Mouse (Mus musculus): ENCODE data around the gene Snx4.

Snx4 gene

GRCm38 (mm10) chr16:33339476-33339875 lies 88.2 kb downstream of the Snx4 start:
- ATAC-seq (ENCODE audit: insufficient number of reproducible peaks, low FRiP score, low TSS enrichment) = no peak

DNA sequence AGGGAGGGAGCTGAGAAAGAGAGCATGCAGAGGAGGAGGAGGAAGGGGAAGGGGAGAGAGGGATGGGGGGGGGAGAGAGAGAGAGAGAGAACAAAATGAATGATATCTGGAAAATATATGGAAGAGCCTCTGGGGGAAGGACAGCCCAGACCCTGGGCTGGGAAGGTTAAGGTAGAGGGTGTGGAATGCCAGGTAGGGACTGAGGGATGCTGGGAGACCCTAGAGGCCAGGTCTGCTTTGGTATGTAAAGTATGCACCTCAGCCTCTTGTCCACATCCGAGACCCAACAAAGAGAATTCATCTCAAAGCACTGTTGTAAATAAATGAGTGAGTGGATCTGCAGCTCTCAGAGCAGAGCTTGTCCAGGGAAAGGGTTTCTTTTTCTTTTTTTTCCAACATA lies 91.1 kb downstream of the Snx4 start:
- no peak for ATAC-seq (ENCODE audit: insufficient number of reproducible peaks, low FRiP score, low TSS enrichment)

DNA sequence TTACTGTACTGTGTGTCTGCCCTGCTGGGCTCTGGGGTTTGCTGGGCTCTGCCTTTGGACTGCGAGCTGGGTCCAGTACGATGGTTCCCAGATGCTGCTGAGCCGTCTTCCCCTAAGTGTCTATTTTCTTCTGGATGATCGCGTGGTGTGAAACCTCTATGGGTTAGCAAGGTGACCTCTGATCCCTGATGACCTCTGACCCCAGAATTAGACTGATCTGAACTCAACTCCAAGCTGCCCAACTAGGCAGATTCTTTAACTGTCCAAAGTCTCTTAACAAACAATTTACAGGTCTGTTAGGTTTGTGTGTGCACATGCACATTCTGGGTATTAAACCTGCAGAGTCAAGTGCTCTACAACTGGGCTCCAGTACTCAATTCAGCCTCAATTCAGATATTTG lies 91.9 kb downstream of the Snx4 start:
- no peak for ATAC-seq (ENCODE audit: insufficient number of reproducible peaks, low FRiP score, low TSS enrichment)

DNA sequence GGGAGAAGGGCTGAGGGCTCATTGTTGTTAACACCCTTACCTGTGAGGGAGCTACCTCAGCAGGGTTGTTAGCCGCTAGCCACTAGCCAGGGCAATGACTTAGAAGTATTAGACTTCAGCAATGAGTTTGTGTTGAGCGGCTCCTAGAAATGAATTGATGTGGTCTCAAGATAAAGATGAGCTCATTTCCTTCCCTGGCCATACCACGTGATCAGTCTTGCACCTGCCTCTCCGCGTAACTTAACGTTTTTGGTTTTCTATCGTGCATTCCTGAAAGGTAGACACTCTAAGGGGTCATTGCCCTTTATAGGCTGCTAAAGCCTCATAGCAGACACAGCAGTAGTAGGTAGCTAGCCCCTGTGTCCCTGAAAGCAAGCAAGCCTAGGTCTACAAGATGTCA lies 92.4 kb downstream of the Snx4 start:
- ATAC-seq (ENCODE audit: insufficient number of reproducible peaks, low FRiP score, low TSS enrichment) = no peak

- ATAC-seq (ENCODE audit: insufficient number of reproducible peaks, low FRiP score, low TSS enrichment) = no peak
Observed at GRCm38 (mm10) chr16:33344379-33344778, 93.1 kb downstream of the Snx4 start.

DNA sequence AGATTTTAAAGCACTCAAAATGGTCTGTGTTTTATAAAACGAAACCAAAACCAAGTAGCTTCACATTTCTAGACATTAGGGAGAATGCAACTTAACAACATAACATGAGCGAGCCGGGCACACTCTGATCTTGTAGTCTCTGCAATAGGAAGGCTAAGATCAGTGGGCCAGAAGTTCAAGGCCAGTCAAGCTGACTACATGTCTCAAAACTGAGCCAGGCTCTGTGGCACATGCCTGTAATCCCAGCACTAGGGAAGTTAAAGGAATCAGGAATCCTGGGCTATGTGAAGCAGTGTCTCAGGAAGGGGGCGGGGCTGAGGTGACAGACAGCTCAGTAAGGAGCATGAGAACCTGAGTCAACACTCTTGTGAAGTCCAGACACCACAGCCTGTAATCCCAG lies 93.6 kb downstream of the Snx4 start:
- no peak for ATAC-seq (ENCODE audit: insufficient number of reproducible peaks, low FRiP score, low TSS enrichment)

- no peak for ATAC-seq (ENCODE audit: insufficient number of reproducible peaks, low FRiP score, low TSS enrichment)
Observed at GRCm38 (mm10) chr16:33346376-33346775, 95.1 kb downstream of the Snx4 start.

DNA sequence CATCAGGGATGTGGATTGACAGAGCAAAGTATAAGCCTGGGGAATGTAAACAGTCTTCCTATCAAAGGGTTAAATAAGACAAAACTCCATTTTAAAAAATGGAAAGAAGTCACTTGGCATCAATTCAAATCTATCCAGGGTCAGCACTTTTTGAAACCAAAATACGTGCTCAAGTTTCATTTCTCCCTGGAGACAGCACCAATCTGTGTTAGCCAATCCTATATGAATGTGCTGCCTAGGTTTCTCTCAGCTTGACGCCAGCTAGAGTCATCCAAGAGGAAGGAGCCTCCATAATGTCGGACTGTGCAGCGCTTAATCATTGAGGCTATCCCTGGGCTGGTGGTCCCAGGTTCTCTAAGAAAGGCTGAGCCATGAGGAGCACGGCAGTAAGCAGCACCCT lies 95.9 kb downstream of the Snx4 start:
- ATAC-seq (ENCODE audit: insufficient number of reproducible peaks, low FRiP score, low TSS enrichment) = no peak

Measured in cerebellum, adult (tissue).